Mouse (Mus musculus) brain, embryonic 18.5 days (tissue): ENCODE data around the gene Hhex.

Experiments
- DNase-seq: peaks from one replicate; pipeline ENCODE4 v3.0.0-alpha.2; 2012; ENCODE audit warnings: low read depth, low spot score

Hhex gene

DNA sequence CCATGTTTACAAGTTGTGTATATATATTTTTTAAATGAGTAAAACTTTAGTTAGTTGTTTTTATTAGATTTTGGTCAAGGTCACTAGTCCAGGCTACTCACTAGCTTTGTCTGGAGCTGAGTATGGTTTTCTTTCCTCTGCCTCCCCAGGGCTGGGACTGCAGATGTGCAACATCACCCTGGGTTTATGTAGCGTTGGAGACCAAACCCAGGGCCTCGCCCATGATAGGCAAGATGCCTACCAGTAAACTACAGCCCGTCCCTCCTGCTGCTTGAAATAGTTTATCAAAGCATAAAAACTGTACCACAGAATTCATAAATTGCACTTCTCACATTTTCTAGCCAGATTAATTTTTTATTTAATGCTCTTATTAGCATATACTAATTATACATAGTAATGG lies 14.6 kb downstream of the Hhex start:
- no peak for DNase-seq

GRCm38 (mm10) chr19:37455528-37455927 lies 20.9 kb downstream of the Hhex start:
- no peak for DNase-seq

- DNase-seq, result no peak
These were observed 21.4 kb downstream of the Hhex start for GRCm38 (mm10) chr19:37455961-37456360.

GRCm38 (mm10) chr19:37458013-37458412 lies 23.4 kb downstream of the Hhex start:
- DNase-seq, result no peak

- DNase-seq, result no peak
These were observed 31.8 kb downstream of the Hhex start for GRCm38 (mm10) chr19:37466403-37466802.

GRCm38 (mm10) chr19:37466978-37467377 lies 32.4 kb downstream of the Hhex start:
- DNase-seq, result no peak

- no peak for DNase-seq
These were observed 34.4 kb downstream of the Hhex start for GRCm38 (mm10) chr19:37468841-37469566.

- DNase-seq, result no peak
These were observed 37.1 kb downstream of the Hhex start for GRCm38 (mm10) chr19:37471680-37472079.

- no peak for DNase-seq
These were observed 38.0 kb downstream of the Hhex start for GRCm38 (mm10) chr19:37472589-37472988.

GRCm38 (mm10) chr19:37481704-37482103 lies 47.1 kb downstream of the Hhex start:
- DNase-seq, result no peak

- DNase-seq, result no peak
These were observed 48.1 kb downstream of the Hhex start for GRCm38 (mm10) chr19:37482556-37483187.

GRCm38 (mm10) chr19:37484787-37485186 lies 50.2 kb downstream of the Hhex start:
- no peak for DNase-seq

- no peak for DNase-seq
These were observed 52.2 kb downstream of the Hhex start for GRCm38 (mm10) chr19:37486801-37487200.

GRCm38 (mm10) chr19:37487811-37488475 lies 53.3 kb downstream of the Hhex start:
- DNase-seq, result no peak

DNA sequence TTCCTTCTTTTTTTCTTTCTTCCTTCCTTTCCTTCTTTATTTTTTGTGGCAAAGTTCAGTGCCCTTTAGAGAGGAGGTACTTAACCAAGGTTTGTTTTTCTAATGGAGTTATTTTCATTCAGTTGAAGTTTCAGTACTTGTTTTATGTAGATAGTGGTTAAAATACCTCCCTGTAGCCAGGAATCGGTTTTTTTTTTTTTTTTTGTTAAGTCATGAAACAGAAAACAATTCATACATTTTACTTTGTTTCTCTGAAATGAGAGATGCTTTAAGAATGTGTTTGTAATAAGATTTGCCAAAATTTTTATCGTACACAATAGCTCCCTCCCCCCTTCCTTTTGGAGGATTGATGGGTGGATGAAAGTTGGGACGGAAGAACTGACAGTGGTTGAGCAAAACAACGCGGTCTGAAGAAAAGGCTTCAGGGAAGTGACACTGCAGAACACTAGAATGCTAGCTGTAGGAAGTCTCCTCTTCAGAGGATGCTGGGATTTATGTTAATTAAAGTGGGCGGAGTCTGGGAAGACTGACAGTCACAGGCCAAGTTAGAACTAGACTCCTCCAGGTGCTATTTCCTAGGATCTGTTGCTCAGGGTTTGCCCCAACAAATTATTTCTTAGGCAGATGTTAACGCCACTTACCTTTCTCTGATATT lies 54.1 kb downstream of the Hhex start:
- DNase-seq, result no peak
